Mouse (Mus musculus): ENCODE data around the gene Arhgef28.

The Arhgef28 gene

GRCm38 (mm10) chr13:97966077-97966476, 240.2 kb downstream of the Arhgef28 start:
- no peak for DNase-seq (ENCODE audit: low spot score)

GRCm38 (mm10) chr13:97964892-97965424, 241.3 kb downstream of the Arhgef28 start:
- no peak for DNase-seq (ENCODE audit: low spot score)

- no peak for DNase-seq (ENCODE audit: low spot score)
These were observed 246.1 kb downstream of the Arhgef28 start for GRCm38 (mm10) chr13:97960142-97960541.

GRCm38 (mm10) chr13:97959394-97959888, 246.8 kb downstream of the Arhgef28 start:
- DNase-seq (ENCODE audit: low spot score) = no peak

- no peak for DNase-seq (ENCODE audit: low spot score)
These were observed 250.5 kb downstream of the Arhgef28 start for GRCm38 (mm10) chr13:97955759-97956158.

GRCm38 (mm10) chr13:97954956-97955496, 251.2 kb downstream of the Arhgef28 start:
- no peak for DNase-seq (ENCODE audit: low spot score)

GRCm38 (mm10) chr13:97954051-97954450, 252.2 kb downstream of the Arhgef28 start:
- no peak for DNase-seq (ENCODE audit: low spot score)

- DNase-seq (ENCODE audit: low spot score) = no peak
These were observed 252.7 kb downstream of the Arhgef28 start for GRCm38 (mm10) chr13:97953526-97953925.

- no peak for DNase-seq (ENCODE audit: low spot score)
These were observed 257.4 kb downstream of the Arhgef28 start for GRCm38 (mm10) chr13:97948856-97949255.

- DNase-seq (ENCODE audit: low spot score) = no peak
These were observed 258.6 kb downstream of the Arhgef28 start for GRCm38 (mm10) chr13:97947598-97947997.

- no peak for DNase-seq (ENCODE audit: low spot score)
These were observed 259.8 kb downstream of the Arhgef28 start for GRCm38 (mm10) chr13:97946422-97946821.

GRCm38 (mm10) chr13:97941909-97942680, 264.1 kb downstream of the Arhgef28 start:
- DNase-seq (ENCODE audit: low spot score) = no peak

GRCm38 (mm10) chr13:97941099-97941498, 265.1 kb downstream of the Arhgef28 start:
- DNase-seq (ENCODE audit: low spot score) = no peak

GRCm38 (mm10) chr13:97939433-97940160, 266.6 kb downstream of the Arhgef28 start:
- no peak for DNase-seq (ENCODE audit: low spot score)

GRCm38 (mm10) chr13:97938596-97939297, 267.5 kb downstream of the Arhgef28 start:
- DNase-seq (ENCODE audit: low spot score) = peak; percentile 94

GRCm38 (mm10) chr13:97937919-97938318, 268.3 kb downstream of the Arhgef28 start:
- DNase-seq (ENCODE audit: low spot score) = peak; percentile 70

- DNase-seq (ENCODE audit: low spot score) = no peak
These were observed 278.1 kb downstream of the Arhgef28 start for GRCm38 (mm10) chr13:97928135-97928497.

- no peak for DNase-seq (ENCODE audit: low spot score)
These were observed 278.7 kb downstream of the Arhgef28 start for GRCm38 (mm10) chr13:97927376-97928134.

GRCm38 (mm10) chr13:97926371-97926770, 279.9 kb downstream of the Arhgef28 start:
- no peak for DNase-seq (ENCODE audit: low spot score)

GRCm38 (mm10) chr13:97923009-97923408, 283.2 kb downstream of the Arhgef28 start:
- DNase-seq (ENCODE audit: low spot score) = no peak

GRCm38 (mm10) chr13:97919590-97919989, 286.6 kb downstream of the Arhgef28 start:
- no peak for DNase-seq (ENCODE audit: low spot score)

Data from urinary bladder, postnatal 25 days (tissue).